Mouse (Mus musculus): Measurements from ENCODE around the gene Olfr957. TPM values are rescaled to one million over a fixed set of nuclear protein-coding genes. Genes with fewer than 3 reads are reported as not detected.

Gene Olfr957
- polyA plus RNA-seq (2015; fragmentation: Nextera tagmentation; extraction: Ambion mirVana): 0.39 TPM in 1 of 2 replicates, not detected in the other

DNA sequence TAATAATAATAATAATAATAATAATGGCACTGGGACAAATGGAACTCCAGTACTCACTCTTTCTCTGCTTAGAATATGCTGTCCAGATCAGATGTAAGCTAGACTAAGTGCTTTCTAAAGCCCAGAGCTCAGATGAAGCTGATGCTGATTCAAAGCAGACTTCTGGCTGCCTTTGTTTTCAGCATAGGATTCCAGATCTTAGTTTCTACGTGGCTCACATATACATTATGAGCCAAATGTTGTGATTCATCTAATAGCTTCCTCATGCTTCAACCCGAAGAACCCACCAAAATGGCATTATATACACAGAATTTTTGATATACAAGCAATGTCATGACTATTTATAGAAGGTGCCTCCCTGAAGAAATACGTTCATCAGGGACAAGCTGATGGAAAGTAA, at the start of gene Olfr957:
TSS of gene Olfr957 (minus strand) at position 279 of the 400 bp plus-strand sequence.
- Histone ChIP-seq H3K4me2 (no peak within 1 kb of the TSS), H3K4me3 (no peak within 1 kb of the TSS), H3K36me3 (no peaks in the 10 kb centered on the region), H3K9ac (no peak within 1 kb of the TSS), H3K27ac (no peak within 1 kb of the TSS), H3K9me3 (no peaks in the 10 kb centered on the region), H3K4me1 (peaks cover 5% of the 10 kb centered on the region), H3K27me3 (no peaks in the 10 kb centered on the region)
- ATAC-seq (ENCODE audit: insufficient number of reproducible peaks, insufficient read depth, low FRiP score, low TSS enrichment, low read depth): no peak
- WGBS: 29% methylated on average over 3 of the region's 3 CpGs

DNA sequence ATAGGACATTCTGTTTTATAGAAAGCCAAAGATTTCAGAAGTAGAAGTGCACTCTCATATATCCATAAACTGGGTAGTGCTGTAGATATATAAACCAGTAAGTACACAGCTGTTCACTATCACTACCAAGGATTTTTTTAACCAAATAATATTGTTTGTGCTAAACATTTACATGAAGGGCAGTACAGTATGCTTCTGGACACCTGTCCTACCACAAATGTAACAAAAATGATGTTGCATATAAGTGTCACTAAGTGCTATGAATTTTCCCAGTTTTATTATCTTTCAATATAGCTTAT, 42.7 kb upstream of the Olfr957 start:
- no peaks in the 10 kb centered on the region for H3K9me3 ChIP-seq
- H3K9ac ChIP-seq: no peak overlapping the region
- no peaks in the 10 kb centered on the region for H3K36me3 ChIP-seq
- no peak overlapping the region for H3K27ac ChIP-seq
- H3K4me1 ChIP-seq: no peaks in the 10 kb centered on the region
- no peak overlapping the region for H3K4me2 ChIP-seq
- no peaks in the 10 kb centered on the region for H3K27me3 ChIP-seq
- H3K4me3 ChIP-seq: no peak overlapping the region
- ATAC-seq (ENCODE audit: insufficient number of reproducible peaks, insufficient read depth, low FRiP score, low TSS enrichment, low read depth): no peak

DNA sequence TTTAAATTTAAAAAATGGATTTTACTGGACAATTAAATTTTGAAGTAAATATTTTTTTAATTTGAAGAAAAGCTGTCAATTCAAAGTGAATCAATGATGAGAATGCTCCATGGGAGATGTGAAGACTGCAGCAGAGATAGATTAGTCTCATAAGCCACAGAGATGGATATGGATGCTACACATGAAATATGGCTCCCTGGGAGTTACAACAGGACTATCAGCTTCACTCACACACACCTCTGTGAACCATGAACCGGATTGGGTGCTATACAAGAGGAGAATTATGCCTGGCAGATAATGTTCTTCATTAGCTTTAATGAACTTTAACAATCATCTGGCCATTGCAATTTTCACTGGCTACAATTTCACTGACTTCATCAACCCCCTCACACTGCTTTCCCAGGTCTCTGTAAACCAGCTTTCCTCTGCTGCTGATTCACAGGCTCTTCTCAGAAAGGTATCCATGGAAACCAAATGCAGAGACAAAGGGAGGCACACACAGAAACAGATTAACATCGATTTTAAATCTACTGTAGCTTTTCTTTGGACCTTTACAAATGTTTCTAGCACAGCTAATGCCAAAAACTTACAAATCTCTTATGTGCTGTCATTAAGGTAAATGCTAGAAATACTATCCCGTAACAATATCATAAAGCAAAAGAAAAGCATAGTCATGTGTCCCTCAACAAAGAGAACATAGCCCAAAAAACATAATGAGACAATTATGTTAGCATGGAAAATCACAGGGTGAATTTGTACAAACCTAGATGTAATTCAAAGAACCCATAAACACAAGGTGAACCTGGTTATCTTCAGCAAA, 42.1 kb upstream of the Olfr957 start:
- Histone ChIP-seq H3K4me1 (no peaks in the 10 kb centered on the region), H3K9ac (no peak overlapping the region), H3K4me3 (no peak overlapping the region), H3K36me3 (no peaks in the 10 kb centered on the region), H3K27ac (no peak overlapping the region), H3K27me3 (no peaks in the 10 kb centered on the region), H3K4me2 (no peak overlapping the region), H3K9me3 (no peaks in the 10 kb centered on the region)
- 46% methylated on average over 3 of the region's 3 CpGs for WGBS
- ATAC-seq (ENCODE audit: insufficient number of reproducible peaks, insufficient read depth, low FRiP score, low TSS enrichment, low read depth): no peak

DNA sequence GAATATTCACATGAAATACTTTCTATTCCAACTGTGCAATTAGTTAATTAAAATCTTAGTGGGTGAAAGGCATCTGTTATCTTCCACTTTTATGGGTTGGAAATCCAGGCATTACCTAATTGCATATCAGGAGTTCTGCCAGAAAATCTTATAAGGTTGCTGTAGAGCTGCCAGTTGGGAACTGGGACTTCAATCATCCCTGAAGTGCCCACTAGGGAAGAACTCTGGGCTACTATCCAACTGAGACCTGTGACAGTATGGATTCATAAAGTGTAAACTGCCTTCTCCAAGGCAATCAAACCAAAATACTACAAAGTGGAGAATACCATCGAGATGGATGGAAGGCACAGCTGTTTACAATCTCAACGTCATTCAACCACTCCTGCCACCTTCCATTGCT, 38.3 kb upstream of the Olfr957 start, which contains the start of gene Olfr958:
TSS of gene Olfr958 (minus strand) at position 109 of the 400 bp plus-strand sequence.
- H3K9ac ChIP-seq: no peak within 1 kb of the TSS
- H3K4me3 ChIP-seq: no peak within 1 kb of the TSS
- H3K4me1 ChIP-seq: peaks cover 11% of the 10 kb centered on the region
- H3K9me3 ChIP-seq: no peaks in the 10 kb centered on the region
- ATAC-seq (ENCODE audit: insufficient number of reproducible peaks, insufficient read depth, low FRiP score, low TSS enrichment, low read depth): no peak
- H3K27me3 ChIP-seq: no peaks in the 10 kb centered on the region
- no peak within 1 kb of the TSS for H3K27ac ChIP-seq
- no peak within 1 kb of the TSS for H3K4me2 ChIP-seq
- no peaks in the 10 kb centered on the region for H3K36me3 ChIP-seq
- 47% methylated on average over 2 of the region's 2 CpGs for WGBS

DNA sequence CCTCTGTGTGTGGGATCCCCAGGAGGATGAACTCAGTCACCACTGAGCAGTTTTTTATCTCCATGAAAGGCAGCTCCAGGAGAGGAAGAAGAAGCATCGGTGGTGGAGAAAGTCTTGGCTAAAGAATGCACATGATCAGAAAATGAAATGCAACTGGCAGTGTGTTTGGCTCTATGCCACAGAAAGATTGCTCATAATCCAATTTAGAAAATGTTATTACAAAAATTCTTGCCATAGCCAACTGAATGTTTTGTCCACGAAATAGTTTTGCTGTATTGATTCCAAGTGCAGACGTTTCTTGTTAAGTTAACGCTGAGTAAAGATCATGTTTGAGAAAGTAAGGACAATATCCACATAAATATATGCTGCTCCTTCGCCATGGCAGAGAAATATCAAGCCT, 35.2 kb upstream of the Olfr957 start:
- no peaks in the 10 kb centered on the region for H3K9me3 ChIP-seq

DNA sequence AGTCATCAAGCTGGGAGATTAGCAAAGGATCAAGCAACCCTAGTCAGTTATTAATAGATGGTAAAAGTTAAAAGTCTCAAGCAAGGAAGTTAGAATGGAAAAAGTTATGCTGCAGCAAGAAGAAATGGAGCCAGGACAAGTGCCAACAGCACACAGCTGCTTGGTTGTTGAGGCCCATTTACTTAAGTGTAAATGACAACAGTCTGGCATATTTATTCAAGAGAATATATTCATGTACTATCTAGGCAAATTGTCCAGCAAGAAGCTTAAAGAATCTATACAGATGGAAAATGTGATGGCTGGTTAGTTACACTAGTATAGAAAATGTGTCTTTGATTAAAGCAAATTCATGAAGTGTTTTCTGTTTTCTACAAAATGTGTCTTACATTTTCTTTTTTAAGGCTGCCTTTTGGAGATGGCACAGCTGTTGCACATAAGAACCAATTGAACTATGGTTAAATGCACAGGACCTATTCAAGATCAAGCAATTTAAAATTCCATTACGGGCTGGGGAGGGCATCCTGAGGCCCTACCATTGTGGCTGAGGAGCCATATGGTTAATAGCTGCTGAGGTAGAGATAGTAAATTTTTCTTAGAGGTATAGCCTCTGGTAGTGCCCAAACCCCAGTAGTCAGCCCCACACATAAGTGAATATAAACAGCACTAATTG, 8.1 kb upstream of the Olfr957 start:
- Histone ChIP-seq H3K9me3 (no peaks in the 10 kb centered on the region), H3K4me3 (no peak overlapping the region), H3K4me2 (no peak overlapping the region), H3K9ac (no peak overlapping the region), H3K36me3 (no peaks in the 10 kb centered on the region), H3K27me3 (no peaks in the 10 kb centered on the region), H3K27ac (no peak overlapping the region; the same call in 1 of the 2 replicates), H3K4me1 (peaks cover 5% of the 10 kb centered on the region; the same call in 1 of the 2 replicates)
- WGBS: 23% methylated on average over 1 of the region's 1 CpGs
- ATAC-seq (ENCODE audit: insufficient number of reproducible peaks, insufficient read depth, low FRiP score, low TSS enrichment, low read depth): no peak

More for the DNA sequence above, 35.2 kb upstream of the Olfr957 start:
- no peak overlapping the region for H3K4me2 ChIP-seq
- no peak for ATAC-seq (ENCODE audit: insufficient number of reproducible peaks, insufficient read depth, low FRiP score, low TSS enrichment, low read depth)
- H3K27me3 ChIP-seq: no peaks in the 10 kb centered on the region
- no peaks in the 10 kb centered on the region for H3K36me3 ChIP-seq
- H3K4me1 ChIP-seq: peaks cover 11% of the 10 kb centered on the region
- H3K4me3 ChIP-seq: no peak overlapping the region
- H3K9ac ChIP-seq: no peak overlapping the region
- WGBS: 31% methylated on average over 5 of the region's 5 CpGs
- H3K27ac ChIP-seq: peak overlapping the region; percentile 39; the same call in 1 of the 2 replicates

DNA sequence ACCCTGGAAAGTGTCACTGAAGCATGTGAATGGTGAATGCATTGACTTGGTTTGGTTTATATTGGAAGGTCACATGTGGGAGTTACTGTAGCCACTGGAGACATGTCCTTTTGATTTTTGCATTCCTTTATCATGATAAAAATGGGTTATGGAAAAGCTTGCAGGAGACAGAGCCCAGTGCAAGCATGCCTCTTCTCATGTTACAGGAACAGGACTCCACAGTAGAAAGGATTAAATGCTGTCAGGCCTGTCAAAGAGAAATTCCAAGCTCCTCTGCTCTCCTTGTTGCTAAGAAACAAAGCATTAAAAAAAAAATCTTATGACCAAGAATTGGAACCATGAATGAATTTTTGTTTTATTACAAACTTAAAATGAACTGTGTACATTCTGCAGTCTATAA, 3.0 kb upstream of the Olfr957 start:
- no peak for ATAC-seq (ENCODE audit: insufficient number of reproducible peaks, insufficient read depth, low FRiP score, low TSS enrichment, low read depth)
- Histone ChIP-seq H3K9me3 (no peaks in the 10 kb centered on the region), H3K27me3 (no peaks in the 10 kb centered on the region), H3K4me2 (no peak overlapping the region), H3K4me3 (no peak overlapping the region), H3K9ac (no peak overlapping the region), H3K4me1 (peaks cover 10% of the 10 kb centered on the region), H3K36me3 (no peaks in the 10 kb centered on the region), H3K27ac (no peak overlapping the region)

DNA sequence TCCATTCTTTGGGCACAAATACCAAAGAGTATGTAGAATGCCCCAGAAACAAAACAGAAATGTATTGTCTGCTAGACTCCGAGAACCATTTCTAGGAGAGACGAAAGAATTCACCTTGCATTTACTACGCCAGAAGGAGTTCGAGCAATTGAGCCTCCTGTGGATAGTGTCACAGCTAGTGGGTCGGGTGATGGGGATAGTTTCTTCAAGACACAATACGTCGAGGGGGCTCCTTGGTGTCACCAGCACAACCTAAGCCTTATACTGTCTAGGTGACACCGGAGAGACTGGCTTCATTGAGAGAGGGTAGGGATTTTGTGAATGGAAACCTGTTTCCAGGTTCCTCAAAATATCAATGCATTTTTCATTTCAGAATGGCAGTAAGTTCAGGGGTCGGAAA, 6.2 kb downstream of the Olfr957 start:
- no peak for ATAC-seq (ENCODE audit: insufficient number of reproducible peaks, insufficient read depth, low FRiP score, low TSS enrichment, low read depth)
- Histone ChIP-seq H3K4me1 (no peaks in the 10 kb centered on the region), H3K4me3 (no peak overlapping the region), H3K36me3 (no peaks in the 10 kb centered on the region), H3K9me3 (no peaks in the 10 kb centered on the region), H3K4me2 (no peak overlapping the region), H3K27me3 (no peaks in the 10 kb centered on the region), H3K27ac (no peak overlapping the region), H3K9ac (no peak overlapping the region)
- 79% methylated on average over 9 of the region's 9 CpGs for WGBS

DNA sequence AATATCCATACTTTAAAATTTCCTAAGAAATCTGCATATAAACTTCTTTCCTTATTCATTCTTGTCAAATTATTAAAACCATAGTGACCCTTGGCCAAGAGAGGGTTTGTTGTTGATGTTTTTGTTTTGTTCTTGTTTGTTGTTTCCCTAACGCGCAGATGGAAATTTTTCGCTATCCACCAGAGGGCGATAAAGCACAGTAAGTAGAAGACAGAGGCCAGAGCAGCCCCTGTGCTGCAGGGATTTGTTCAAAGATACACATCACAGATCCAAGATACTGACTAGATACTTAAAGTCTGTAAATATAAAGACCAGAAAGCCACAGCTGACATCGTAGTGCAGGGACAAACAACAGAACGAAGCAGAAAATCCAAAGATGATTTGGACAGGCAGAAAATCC, 6.6 kb downstream of the Olfr957 start:
- no peaks in the 10 kb centered on the region for H3K27me3 ChIP-seq
- H3K9ac ChIP-seq: no peak overlapping the region
- no peak overlapping the region for H3K4me3 ChIP-seq
- H3K4me2 ChIP-seq: no peak overlapping the region
- no peak overlapping the region for H3K27ac ChIP-seq
- 7% methylated on average over 6 of the region's 6 CpGs for WGBS
- ATAC-seq (ENCODE audit: insufficient number of reproducible peaks, insufficient read depth, low FRiP score, low TSS enrichment, low read depth): no peak
- H3K36me3 ChIP-seq: no peaks in the 10 kb centered on the region
- H3K4me1 ChIP-seq: no peaks in the 10 kb centered on the region
- no peaks in the 10 kb centered on the region for H3K9me3 ChIP-seq

DNA sequence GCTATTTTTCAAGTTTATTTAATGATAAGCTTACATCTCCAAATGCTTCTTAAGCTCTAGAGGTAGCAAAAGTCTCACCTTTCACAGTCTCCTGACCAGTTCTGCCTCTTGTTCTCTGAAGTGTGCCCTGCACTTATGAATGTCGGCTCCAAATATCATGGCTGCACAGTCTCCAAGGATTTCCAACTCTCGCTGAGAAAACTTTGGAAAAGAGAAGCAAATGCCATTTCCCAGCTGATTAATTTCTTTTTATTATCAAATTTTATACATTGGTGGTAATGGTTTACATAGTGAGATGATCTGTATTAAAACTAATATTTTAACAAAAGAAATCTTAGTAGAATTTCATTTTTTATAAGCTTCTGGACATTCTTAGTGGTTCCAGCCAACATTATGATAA, 21.7 kb downstream of the Olfr957 start, which contains the start of gene Olfr44:
TSS of gene Olfr44 (minus strand) at position 101 of the 400 bp plus-strand sequence.
- ATAC-seq (ENCODE audit: insufficient number of reproducible peaks, insufficient read depth, low FRiP score, low TSS enrichment, low read depth): no peak
- no peak within 1 kb of the TSS for H3K27ac ChIP-seq
- no peaks in the 10 kb centered on the region for H3K27me3 ChIP-seq
- H3K4me3 ChIP-seq: no peak within 1 kb of the TSS
- no peaks in the 10 kb centered on the region for H3K36me3 ChIP-seq
- no peaks in the 10 kb centered on the region for H3K4me1 ChIP-seq
- 88% methylated on average over 2 of the region's 2 CpGs for WGBS
- no peaks in the 10 kb centered on the region for H3K9me3 ChIP-seq
- no peak within 1 kb of the TSS for H3K4me2 ChIP-seq
- H3K9ac ChIP-seq: no peak within 1 kb of the TSS

DNA sequence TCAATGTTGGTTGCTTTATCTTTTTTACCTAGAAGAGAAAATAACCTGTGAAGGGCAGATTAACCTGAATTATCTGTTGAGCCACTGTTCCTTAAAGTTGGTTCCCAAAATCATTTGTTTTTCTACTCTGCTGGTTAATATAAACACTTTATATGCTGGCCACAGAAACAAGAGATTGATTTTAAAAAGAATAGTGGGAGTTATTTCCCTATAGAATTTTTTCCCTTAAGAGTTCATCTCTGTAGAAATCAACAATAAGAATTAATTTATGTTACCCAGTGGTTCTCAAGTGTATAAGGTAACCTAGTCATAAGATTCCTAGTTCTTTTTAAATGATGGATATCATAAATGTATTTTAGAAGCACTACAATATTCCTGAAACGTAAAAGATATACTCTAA, 43.8 kb downstream of the Olfr957 start, which contains the start of gene Olfr955:
TSS of gene Olfr955 (minus strand) at position 101 of the 400 bp plus-strand sequence.
- Histone ChIP-seq H3K27ac (no peak within 1 kb of the TSS), H3K4me1 (no peaks in the 10 kb centered on the region), H3K36me3 (no peaks in the 10 kb centered on the region), H3K9ac (no peak within 1 kb of the TSS), H3K4me2 (no peak within 1 kb of the TSS), H3K27me3 (no peaks in the 10 kb centered on the region), H3K9me3 (no peaks in the 10 kb centered on the region), H3K4me3 (no peak within 1 kb of the TSS)
- 63% methylated on average over 1 of the region's 1 CpGs for WGBS
- no peak for ATAC-seq (ENCODE audit: insufficient number of reproducible peaks, insufficient read depth, low FRiP score, low TSS enrichment, low read depth)
